Mouse (Mus musculus) embryonic facial prominence, embryonic 14.5 days (tissue): ENCODE measurements around the gene Wnt10b. TPM values are rescaled to one million over a fixed set of nuclear protein-coding genes. Genes with fewer than 3 reads are reported as not detected.

Source experiments
- ATAC-seq: fragments of 200-750 bp; cut with Nextera tagmentation; 2 replicates; pipeline ENCODE4 v1.8.0; 2017; ENCODE audit warnings: low read depth, moderate number of reproducible peaks, moderate TSS enrichment
- DNase-seq: peaks from one replicate; pipeline ENCODE4 v3.0.0-alpha.2; 2015; ENCODE audit warnings: low spot score
- H3K27ac ChIP-seq: fragments of 300-500 bp; sonication (generic); replicated peaks from 2 replicates; pipeline ENCODE4 v1.5.1; 2014; ENCODE audit warnings: low read depth, mild to moderate bottlenecking, low read length, moderate library complexity
- H3K27me3 ChIP-seq: fragments of 300-500 bp; sonication (generic); replicated peaks from 2 replicates; pipeline ENCODE4 v1.6.1; 2014; ENCODE audit warnings: low read length; ENCODE audit not compliant: control insufficient read depth, insufficient read depth
- H3K36me3 ChIP-seq: fragments of 300-500 bp; sonication (generic); 2 replicates; pipeline ENCODE4 v1.6.1; 2014; ENCODE audit warnings: low read length, mixed read lengths; ENCODE audit not compliant: control insufficient read depth, insufficient read depth
- H3K4me1 ChIP-seq: fragments of 300-500 bp; sonication (generic); 2 replicates; pipeline ENCODE4 v1.6.1; 2014; ENCODE audit warnings: antibody characterized with exemption, low read length; ENCODE audit not compliant: control insufficient read depth, insufficient read depth
- H3K4me2 ChIP-seq: fragments of 300-500 bp; sonication (generic); 2 replicates; pipeline ENCODE4 v1.6.1; 2014; ENCODE audit warnings: low read depth, mild to moderate bottlenecking, low read length, moderate library complexity, mixed read lengths
- H3K4me3 ChIP-seq: fragments of 300-500 bp; sonication (generic); 2 replicates; pipeline ENCODE4 v1.5.1; 2014; ENCODE audit warnings: low read depth, mild to moderate bottlenecking, low read length
- H3K9ac ChIP-seq: fragments of 300-500 bp; sonication (generic); 2 replicates; pipeline ENCODE4 v1.6.1; 2014; ENCODE audit warnings: low read depth, mild to moderate bottlenecking, low read length, moderate library complexity, mixed read lengths
- H3K9me3 ChIP-seq: fragments of 300-500 bp; sonication (generic); 2 replicates; pipeline ENCODE4 v1.6.1; 2016; ENCODE audit warnings: low read length; ENCODE audit not compliant: control insufficient read depth
- WGBS: fragments of 180-500 bp; shearing (Covaris S2); extraction: QIAGEN DNeasy Blood & Tissue Kit; methylation state at CpG from one replicate; pipeline ENCODE4 v1.1.7; 2014; 5-methylcytosine and 5-hydroxymethylcytosine counted together
- polyA plus RNA-seq: library from polyadenylated mRNA; unstranded; fragments of >200 nt; fragmentation: Nextera tagmentation; extraction: Ambion mirVana; gene quantifications from 2 replicates; pipeline ENCODE4 v1.2.1, GENCODE M21; 2014

Gene Wnt10b
- polyA plus RNA-seq, 1 experiment from 2014 or later: 4.1 TPM

DNA sequence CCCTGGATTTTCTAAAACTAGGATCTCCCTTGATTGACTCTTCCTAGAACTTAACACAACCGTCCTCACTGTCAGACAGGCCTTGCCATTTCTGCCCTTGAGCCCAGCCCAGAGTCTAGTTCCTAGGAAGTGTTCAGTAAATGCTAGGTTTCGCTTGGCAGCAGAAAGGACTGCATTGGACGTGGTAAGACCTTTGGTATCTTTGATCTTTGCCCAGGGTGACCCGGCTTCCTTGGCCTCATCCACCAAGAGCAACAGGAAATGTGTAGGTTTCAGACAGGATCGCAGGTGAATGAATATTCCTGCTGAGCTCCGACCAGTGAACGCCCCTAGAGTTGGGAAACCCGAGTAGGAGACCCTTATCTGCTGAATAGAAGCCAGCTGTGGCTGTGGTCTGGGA lies 25.0 kb upstream of the Wnt10b start:
- DNase-seq (no peak), ATAC-seq (no peak)
- H3K4me2 ChIP-seq: no peak overlapping the region
- no peaks in the 10 kb centered on the region for H3K36me3 ChIP-seq
- peaks cover 100% of the 10 kb centered on the region for H3K27me3 ChIP-seq
- no peaks in the 10 kb centered on the region for H3K9me3 ChIP-seq
- no peak overlapping the region for H3K4me3 ChIP-seq
- WGBS: 5% methylated on average over 8 of the region's 8 CpGs
- no peak overlapping the region for H3K9ac ChIP-seq
- H3K27ac ChIP-seq: no peak overlapping the region
- peaks cover 13% of the 10 kb centered on the region for H3K4me1 ChIP-seq

DNA sequence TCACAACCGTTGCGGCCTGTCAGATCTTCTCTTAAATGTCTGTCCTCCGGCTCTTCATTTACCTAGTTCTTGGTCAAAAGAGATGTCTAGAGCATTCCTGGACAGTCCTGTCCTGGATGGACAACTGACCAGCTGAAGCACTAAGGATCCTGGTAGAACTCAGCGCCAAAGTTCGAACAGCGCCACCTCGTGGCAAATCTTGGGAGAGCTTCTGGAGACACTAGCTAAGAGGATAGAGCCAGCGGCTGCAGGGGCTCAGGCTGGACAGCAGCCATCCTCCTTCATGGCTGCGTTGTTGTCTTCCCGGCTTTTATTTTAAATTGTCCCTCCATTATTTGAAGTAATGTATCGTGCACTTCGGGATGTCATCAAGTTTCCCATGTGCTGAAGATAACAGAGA lies 21.4 kb upstream of the Wnt10b start:
- H3K36me3 ChIP-seq: no peaks in the 10 kb centered on the region
- no peaks in the 10 kb centered on the region for H3K4me1 ChIP-seq
- no peak overlapping the region for H3K27ac ChIP-seq
- H3K9ac ChIP-seq: no peak overlapping the region
- H3K27me3 ChIP-seq: peaks cover 99% of the 10 kb centered on the region
- H3K4me3 ChIP-seq: no peak overlapping the region
- no peaks in the 10 kb centered on the region for H3K9me3 ChIP-seq
- no peak overlapping the region for H3K4me2 ChIP-seq
- WGBS: 12% methylated on average over 12 of the region's 12 CpGs
- peak; percentile 72 for DNase-seq
- ATAC-seq: no peak

DNA sequence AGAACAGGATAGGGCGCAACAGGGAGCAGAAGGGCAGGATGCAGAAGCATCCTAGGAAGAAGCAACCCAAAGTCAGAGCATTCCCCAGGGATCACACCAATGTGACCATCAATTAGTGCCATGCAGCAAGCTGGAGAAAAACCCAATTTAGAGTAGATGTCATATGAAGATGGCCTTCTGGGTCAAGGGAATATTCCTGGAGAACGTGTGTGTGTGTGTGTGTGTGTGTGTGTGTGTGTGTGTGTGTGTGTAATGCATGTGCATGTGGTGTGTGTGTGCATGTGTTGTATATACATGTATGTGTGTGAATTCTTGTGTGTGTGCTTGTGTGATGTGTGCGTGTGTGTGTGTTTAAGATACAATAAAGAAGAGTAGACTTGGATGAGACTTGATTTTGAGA lies 21.0 kb upstream of the Wnt10b start:
- Histone ChIP-seq H3K4me3 (no peak overlapping the region), H3K9ac (no peak overlapping the region), H3K27ac (no peak overlapping the region), H3K4me1 (no peaks in the 10 kb centered on the region), H3K4me2 (no peak overlapping the region), H3K36me3 (no peaks in the 10 kb centered on the region), H3K27me3 (peaks cover 99% of the 10 kb centered on the region), H3K9me3 (no peaks in the 10 kb centered on the region)
- ATAC-seq (no peak), DNase-seq (no peak)
- 42% methylated on average over 3 of the region's 3 CpGs for WGBS

- ATAC-seq (peak; percentile 63; the same call in 1 of the 2 replicates), DNase-seq (peak; percentile 64)
- Histone ChIP-seq H3K27me3 (peaks cover 99% of the 10 kb centered on the region), H3K4me2 (peak overlapping the region; percentile 12; the same call in 1 of the 2 replicates), H3K27ac (no peak overlapping the region), H3K4me3 (no peak overlapping the region), H3K9me3 (no peaks in the 10 kb centered on the region), H3K4me1 (0 out of 2 replicates have a peak, but pooled peaks cover under 1% of the 10 kb centered on the region), H3K9ac (peak overlapping the region; percentile 25; the same call in 1 of the 2 replicates), H3K36me3 (no peaks in the 10 kb centered on the region)
- WGBS: 3% methylated on average over 22 of the region's 28 CpGs
These were observed 20.0 kb upstream of the Wnt10b start for GRCm38 (mm10) chr15:98797835-98798492.

DNA sequence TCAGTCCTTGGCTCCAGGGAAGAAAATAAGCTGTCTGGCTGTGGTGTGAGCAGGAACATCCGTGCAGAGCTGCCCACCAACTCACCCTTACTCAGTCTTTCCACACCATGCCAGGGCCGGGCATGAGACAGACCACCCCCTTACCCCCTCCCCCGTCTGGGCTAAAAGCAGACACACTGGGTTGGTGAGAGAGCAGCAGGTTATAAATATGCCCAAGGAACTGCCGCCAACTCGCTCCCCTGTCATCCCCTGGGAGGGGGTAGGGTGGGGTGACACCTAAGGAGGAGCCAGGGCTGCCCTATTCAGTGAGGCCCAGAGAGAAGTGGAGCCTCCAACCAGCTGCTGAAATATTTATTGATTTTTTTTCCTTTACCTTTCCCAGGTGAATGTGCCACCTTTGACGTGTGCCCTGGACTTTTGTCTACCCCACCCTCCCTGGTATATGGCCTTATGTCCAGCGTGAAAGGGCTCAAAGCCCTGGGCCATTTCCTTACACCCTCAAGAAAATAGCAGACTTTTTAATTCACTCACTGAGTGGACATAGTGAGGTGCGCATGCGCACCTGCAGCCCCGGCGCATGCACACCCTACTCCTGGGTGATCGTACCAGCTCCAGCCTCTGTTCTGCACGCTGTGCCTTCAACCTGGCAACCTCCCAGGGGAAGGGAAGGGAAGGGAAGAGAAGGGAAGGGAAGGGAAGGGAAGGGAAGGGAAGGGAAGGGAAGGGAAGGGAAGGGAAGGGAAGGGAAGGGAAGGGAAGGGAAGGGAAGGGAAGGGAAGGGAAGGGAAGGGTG lies 19.0 kb upstream of the Wnt10b start:
- no peak overlapping the region for H3K4me3 ChIP-seq
- no peaks in the 10 kb centered on the region for H3K9me3 ChIP-seq
- ATAC-seq (peak; percentile 34; the same call in 1 of the 2 replicates), DNase-seq (no peak)
- 0 out of 2 replicates have a peak, but pooled peaks cover 9% of the 10 kb centered on the region for H3K4me1 ChIP-seq
- H3K9ac ChIP-seq: no peak overlapping the region
- H3K27ac ChIP-seq: no peak overlapping the region
- H3K4me2 ChIP-seq: no peak overlapping the region
- H3K36me3 ChIP-seq: no peaks in the 10 kb centered on the region
- H3K27me3 ChIP-seq: peaks cover 99% of the 10 kb centered on the region
- 3% methylated on average over 12 of the region's 13 CpGs for WGBS

- Histone ChIP-seq H3K9ac (no peak overlapping the region), H3K9me3 (no peaks in the 10 kb centered on the region), H3K4me3 (peak overlapping the region; percentile 33; the same call in 1 of the 2 replicates), H3K36me3 (no peaks in the 10 kb centered on the region), H3K4me1 (0 out of 2 replicates have a peak, but pooled peaks cover 9% of the 10 kb centered on the region), H3K27ac (no peak overlapping the region), H3K27me3 (peaks cover 99% of the 10 kb centered on the region), H3K4me2 (peak overlapping the region; percentile 48; the same call in 1 of the 2 replicates)
- DNase-seq: no peak
- ATAC-seq: no peak
- 5% methylated on average over 13 of the region's 13 CpGs for WGBS
These were observed 15.3 kb upstream of the Wnt10b start for GRCm38 (mm10) chr15:98793141-98793698.

GRCm38 (mm10) chr15:98792233-98793020 lies 14.5 kb upstream of the Wnt10b start:
- peaks cover 99% of the 10 kb centered on the region for H3K27me3 ChIP-seq
- peak overlapping the region; percentile 33 for H3K4me3 ChIP-seq
- peak overlapping the region; percentile 48 for H3K4me2 ChIP-seq
- H3K9ac ChIP-seq: peak overlapping the region; percentile 30; the same call in 1 of the 2 replicates
- DNase-seq (no peak), ATAC-seq (no peak)
- H3K4me1 ChIP-seq: 0 out of 2 replicates have a peak, but pooled peaks cover 9% of the 10 kb centered on the region
- WGBS: 2% methylated on average over 55 of the region's 75 CpGs
- H3K27ac ChIP-seq: no peak overlapping the region
- no peaks in the 10 kb centered on the region for H3K9me3 ChIP-seq
- no peaks in the 10 kb centered on the region for H3K36me3 ChIP-seq

GRCm38 (mm10) chr15:98791771-98792170 lies 13.8 kb upstream of the Wnt10b start:
- Histone ChIP-seq H3K4me1 (0 out of 2 replicates have a peak, but pooled peaks cover 9% of the 10 kb centered on the region), H3K4me3 (peak overlapping the region; percentile 4; the same call in 1 of the 2 replicates), H3K27me3 (peaks cover 96% of the 10 kb centered on the region), H3K9me3 (no peaks in the 10 kb centered on the region), H3K4me2 (no peak overlapping the region), H3K36me3 (no peaks in the 10 kb centered on the region), H3K27ac (no peak overlapping the region), H3K9ac (no peak overlapping the region)
- no peak for DNase-seq
- ATAC-seq: no peak
- 2% methylated on average over 23 of the region's 23 CpGs for WGBS
